Mouse (Mus musculus): ENCODE measurements at regions not wholly inside any gene's neighbourhood (a gene's known extent, or its start where the extent isn't known, plus 50 kb on each side); places are given as distances from the start of the nearest gene placed in this dataset.

DNA sequence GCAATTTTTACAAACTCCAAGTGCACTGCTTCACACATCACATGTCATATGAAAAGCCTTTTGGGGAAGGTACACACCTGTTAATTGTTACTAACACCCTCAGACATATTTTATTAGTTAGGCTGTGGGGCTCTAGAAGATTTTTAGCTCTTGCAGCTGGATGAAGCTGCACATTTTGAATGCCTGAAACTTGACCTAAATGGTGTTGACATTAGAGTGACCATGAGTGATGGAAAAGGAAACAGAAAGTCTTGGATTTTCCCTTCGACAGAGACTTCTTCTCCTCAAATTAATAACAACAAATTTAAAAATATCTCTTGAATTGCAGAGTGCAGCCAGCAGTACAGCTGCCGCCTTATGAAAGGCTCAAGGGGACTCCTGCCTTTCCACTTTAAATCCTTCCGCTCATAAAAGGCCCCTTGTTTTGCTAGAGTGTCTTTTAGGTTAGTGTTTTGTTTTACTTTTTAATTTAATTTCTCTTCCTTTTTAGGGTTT is 259.7 kb downstream of the Trim52 start:
- DNase-seq (ENCODE audit: low spot score in 2 of 2): no peak

DNA sequence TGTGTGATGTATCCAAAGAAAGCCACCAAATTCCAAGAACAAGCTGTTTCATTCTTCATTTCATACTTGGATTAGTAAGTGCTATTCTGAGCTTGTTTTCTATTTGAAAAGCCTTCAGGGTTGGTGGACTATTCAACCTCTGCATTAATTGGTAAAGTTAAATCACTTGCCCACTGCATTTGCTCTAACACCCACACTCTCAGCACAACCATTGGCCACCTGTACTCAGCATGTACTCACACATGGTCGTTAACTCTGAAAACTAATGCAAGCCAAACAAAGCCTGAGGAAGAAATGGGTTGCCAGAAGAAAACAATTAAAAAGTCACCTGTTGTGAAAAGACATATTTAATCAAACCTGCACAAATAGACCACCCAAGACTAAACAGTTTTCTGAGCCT is 267.5 kb downstream of the Trim52 start:
- no peak for DNase-seq (ENCODE audit: low spot score in 2 of 2)

DNA sequence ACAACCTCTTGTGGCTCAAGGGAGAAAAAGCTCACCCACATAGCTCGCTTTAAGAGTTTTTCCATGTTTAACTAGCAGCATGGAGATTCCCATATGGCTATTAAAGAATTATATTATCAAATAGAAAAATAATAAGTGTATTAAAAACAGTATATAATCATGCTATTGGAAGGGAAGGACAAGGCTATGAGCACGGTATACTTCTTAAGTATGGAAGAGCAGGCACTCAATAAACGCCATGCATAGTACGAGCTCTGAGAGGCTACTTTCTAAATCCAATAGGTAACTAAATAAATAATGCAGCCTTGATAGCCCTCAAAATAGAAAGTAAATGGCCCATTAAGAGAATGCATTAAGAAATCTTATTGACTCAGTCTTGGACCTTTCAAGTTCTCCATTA is 273.6 kb downstream of the Trim52 start:
- DNase-seq (ENCODE audit: low spot score in 2 of 2): no peak

DNA sequence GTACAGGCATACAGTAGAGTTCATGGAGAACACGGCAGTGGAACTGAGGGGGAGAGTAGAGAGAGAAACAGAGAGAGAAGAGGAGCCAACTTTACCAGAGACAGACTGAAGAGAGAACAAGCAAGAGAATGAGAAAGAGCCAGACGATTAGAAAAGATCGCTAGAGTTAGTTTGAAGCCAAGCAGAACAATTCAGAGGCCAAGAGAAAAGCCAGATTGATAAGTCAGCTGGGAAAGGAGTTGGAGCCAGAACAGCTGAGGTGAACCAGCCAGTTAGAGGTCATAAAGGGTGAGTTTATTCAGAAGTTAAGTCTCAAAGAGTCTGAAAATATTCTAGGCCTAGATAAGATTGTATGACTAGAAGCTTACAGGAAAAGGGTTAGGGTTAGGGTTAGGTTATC is 281.7 kb downstream of the Trim52 start:
- no peak for DNase-seq (ENCODE audit: low spot score in 2 of 2)

DNA sequence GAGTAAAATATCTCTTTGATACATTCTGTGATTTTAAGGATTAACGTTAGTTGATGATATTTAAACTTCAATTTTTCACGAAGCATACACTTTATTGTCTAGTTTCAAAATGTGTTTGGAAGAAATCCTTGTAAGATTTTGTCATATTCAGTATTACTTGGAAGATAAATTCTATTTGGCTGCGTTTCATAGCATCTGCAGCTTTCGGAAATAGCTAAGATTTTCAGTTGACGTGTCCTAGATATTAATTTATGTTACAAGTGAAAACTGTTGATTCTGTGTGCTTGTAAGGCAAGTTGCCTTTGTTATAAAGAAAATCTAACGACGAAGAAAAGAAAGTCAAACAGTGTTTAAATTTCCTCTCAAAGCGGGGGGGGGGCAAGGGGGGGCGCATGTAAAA is 284.5 kb downstream of the Trim52 start:
- DNase-seq (ENCODE audit: low spot score in 2 of 2): no peak

DNA sequence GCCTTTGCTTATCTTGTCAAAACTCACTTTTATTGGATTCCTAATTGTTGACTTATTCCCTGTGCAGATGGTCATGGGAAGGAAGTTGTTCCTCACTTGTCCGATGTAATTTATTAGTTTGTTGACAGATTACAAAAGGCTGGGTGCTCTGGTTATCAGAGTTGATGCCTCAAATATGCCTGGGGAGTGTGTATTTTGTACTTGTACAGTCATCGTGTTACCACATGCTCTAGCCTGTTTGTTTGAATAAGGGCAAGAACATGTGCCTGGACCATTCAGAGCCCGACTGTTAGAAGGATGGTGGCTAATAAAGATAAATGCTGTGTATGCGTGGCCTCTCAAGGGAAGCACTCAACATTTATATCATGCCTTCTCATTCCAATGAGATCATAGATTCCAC is 288.0 kb downstream of the Trim52 start:
- no peak for DNase-seq (ENCODE audit: low spot score in 2 of 2)

DNA sequence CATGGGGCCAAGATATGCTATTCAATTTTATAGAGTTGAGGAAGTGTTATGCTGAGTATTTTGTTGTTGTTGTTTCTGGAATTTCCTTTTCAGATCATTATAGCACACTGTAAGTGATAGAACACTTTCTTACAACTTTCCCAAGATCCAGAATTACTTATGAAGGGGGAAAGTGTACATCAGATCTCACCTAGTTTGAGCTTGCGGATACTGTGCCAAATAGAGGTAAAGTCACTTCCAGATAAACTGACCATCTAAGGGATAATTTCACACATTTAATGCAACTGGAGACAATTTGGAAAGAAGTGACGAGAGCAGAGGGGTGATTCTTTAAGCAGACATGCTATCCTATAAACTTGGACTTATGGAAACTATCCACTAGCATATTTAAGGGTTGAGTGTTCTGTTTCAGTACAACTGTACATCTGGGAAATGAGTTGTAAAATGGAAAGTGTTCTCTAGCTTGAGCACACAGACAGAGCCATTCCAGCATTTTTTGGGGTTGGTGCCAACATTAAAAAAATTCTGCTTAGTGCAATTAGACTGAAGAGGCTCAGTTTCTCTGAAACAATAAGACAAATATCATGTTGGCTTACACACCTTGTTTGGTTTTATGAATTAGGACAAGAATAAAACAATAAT is 307.0 kb downstream of the Trim52 start:
- DNase-seq (ENCODE audit: low spot score in 2 of 2): no peak

DNA sequence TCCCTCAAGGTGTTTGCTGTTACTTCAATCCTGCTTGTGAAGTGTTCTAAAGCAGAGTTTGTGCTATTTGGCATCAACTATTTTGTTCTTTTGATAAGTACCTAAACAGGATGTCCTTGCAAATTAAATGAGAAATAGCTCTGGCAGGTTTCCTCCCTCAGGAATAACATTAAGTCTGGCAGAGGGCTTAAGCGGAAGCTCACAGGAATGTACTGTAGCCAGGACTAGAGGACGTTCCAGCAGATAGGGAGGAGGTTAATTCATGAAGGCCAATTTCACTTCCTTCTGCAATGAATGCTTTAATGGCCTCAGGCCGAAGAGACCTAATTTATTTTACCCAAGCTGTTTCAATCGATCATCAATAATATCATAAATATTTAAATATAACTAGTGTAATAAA is 318.7 kb downstream of the Trim52 start:
- no peak for DNase-seq (ENCODE audit: low spot score in 2 of 2)

DNA sequence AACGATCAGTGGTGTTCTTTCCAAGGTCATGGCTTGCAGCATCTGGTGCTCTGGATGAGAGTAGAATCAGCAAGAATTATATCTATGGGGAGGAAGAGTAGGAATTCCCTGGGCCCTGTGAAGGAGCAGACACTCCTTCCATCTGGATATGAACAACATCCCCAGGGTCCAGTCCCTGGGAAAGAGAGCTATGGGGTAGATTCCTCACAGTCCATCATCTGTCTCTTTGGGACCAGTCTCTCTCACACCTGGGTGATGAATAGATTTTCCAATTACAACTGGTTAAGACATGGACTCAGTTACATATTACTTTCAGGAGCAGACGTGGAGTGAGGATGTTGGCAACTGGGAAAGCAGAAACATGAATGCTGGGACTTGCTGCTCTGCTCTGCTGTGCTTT is 322.6 kb downstream of the Trim52 start:
- no peak for DNase-seq (ENCODE audit: low spot score in 2 of 2)

DNA sequence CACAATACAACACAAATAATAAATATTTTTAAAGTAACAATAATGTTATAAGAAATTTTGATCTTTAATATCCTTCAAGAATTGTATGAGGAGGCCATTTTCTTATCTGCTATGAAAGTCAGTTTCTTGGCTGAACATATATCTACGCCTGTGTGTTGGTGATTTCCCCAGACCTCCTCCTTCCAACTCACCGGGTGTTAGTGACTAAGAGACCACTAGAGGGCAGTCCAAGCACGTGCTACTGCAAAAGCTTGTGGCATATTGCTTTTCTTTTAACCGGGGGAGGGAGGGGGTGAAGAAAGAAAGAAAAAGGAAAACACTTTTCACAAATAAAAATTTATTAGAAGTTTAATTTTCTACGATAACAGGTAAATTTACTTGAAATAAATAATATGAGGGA is 333.3 kb downstream of the Trim52 start:
- DNase-seq (ENCODE audit: low spot score in 2 of 2): peak; percentile 9 to 59

DNA sequence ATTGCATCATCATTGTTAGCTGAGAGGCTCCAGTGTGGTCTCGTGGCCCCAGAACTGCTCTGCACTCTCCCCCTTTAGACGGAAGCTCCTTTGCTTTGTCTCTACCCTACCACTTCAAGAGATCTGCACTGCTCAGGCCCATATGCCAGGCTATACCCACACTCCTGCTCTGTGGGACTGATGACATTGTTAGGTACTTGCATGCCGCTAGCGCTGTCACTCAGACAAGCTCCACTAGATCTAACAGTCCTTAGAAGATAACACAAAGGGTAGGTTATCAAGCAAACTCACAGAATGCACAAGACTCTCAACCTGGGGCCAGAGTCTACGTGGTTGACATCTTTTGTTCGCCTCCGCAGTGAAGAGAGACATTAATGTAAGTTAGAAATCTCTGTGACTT is 383.1 kb downstream of the Trim52 start:
- no peak for DNase-seq (ENCODE audit: low spot score in 2 of 2)

DNA sequence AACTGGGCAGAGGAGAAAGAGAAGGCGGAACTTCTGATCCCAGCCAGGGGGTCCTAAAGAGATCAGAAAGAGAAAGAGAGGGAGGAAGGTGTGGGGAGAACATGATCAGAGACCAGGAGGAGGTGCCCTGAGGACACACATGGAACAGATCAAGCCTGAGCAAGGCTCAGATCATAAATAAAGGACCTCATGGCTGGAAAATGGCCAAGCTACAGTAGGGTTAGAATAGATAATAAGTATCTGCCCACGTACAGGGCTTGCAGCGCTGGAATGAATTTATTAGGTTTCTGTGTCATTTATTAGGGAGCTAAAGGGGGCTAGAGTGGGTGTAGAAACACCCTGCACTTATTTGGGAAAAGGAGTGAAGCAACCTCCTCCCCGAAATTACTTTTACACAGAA is 385.4 kb downstream of the Trim52 start:
- DNase-seq (ENCODE audit: low spot score in 2 of 2): no peak

DNA sequence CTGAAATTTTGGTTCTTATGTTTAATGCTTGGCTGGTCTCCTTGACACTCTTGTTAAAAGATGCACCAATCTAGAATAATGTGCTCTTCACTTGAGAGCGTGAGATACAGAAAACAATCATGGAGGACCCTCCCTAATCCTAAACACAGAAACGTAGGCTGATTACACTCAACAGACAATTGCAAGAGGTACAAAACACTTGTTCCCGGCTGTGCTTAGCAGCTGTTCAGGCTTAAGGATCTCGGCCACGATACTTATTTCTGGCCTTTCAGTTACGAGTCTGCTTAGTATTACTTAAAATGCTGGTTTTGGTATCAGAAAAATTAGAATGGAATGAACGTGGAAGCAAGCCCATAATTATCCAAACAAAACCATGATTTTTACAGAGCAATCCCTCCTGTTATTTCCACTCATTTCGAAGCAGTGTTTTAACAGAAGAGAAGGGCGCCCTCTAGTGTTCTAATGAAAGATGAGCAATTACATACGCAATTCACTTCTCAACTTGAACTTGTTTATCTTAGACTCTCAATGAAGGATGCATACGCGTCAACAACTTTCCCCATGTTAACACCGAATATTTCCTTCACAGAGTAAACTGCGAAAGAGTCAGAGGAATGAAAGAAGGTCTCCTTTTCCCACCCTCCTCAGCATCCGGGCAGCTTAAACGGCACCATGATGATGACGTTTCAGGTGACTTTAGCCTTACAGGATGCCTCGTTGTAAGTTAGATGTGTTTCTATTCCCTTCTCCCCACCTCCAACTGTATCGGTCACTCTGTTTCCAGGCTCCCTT is 394.5 kb downstream of the Trim52 start:
- DNase-seq (ENCODE audit: low spot score in 2 of 2): peak in 1 of 2 experiments; percentile 16

DNA sequence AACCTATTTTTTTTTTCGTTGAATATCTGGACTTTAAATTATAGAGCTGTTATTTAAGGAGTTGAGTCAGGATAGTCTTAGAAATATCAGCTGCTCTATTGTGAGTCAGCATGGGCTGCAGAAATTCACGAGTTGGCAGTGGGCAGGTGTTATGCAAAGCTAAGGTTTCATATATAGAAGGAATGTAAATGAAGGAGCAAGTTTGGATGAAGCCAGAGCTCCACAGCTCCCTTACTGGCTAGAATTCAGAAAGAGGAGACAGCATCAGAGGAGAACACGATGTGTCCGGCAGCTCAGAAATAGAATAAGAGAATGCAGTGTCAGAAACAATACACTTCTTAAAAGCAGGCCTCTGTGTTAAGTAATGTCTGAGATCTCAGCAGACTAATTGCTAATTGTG is 400.9 kb downstream of the Trim52 start:
- DNase-seq (ENCODE audit: low spot score in 2 of 2): peak; percentile 59 to 84

DNA sequence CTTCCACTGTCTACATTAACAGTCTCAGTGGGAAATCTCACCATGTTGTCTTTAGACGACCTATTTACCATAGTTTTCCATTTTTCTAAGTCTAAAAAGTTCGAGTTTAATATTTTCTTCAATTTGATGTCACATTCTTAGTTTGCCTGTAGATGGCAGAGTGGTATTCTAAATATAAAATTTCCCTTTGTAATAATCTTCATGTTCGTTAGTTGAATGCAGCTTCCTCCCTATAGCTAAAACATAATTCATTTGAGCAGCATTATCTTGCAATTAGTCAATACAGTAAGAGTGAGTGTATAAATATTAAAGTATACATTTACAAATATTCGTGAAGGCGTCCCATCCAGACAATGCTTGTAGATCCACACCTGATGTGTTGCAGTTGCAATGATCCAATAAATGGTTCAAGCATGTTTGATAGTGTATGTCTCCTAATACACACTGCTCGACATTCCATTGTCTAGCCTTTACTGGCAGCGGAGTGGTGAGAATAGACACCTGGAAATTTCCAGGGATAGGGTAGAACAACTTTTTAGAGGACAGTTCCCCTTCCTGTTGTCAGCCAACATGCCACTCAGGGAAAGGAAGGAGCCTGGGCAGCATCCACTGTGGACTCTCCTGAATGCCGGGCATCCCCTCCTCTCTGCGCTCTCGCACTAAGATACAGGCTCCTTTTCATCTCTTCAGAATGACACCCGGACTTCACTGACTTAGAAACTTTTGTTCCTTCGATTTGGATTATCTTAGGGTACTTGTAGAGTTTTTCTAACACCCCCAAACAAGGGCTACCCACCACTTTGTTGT is 412.8 kb downstream of the Trim52 start:
- no peak for DNase-seq (ENCODE audit: low spot score in 2 of 2)

DNA sequence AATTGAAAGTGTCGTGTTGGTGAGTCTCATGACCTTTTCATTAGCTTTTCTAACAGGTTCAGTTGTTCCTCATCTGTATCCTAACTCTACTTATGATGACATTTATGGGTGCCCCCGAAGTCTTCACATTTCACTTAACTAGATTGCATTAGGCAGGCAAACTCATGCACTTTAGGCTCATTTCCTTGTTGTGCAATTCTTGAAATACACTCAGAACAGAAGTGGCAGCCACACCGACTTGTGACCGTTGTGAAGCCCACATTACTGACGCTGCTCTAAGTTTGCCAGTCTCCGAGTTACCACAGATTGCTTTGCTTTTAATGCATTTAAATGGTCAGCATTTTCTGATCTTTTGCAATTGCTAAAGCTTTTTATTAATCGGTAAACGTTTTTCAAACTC is 414.8 kb downstream of the Trim52 start:
- no peak for DNase-seq (ENCODE audit: low spot score in 2 of 2)

DNA sequence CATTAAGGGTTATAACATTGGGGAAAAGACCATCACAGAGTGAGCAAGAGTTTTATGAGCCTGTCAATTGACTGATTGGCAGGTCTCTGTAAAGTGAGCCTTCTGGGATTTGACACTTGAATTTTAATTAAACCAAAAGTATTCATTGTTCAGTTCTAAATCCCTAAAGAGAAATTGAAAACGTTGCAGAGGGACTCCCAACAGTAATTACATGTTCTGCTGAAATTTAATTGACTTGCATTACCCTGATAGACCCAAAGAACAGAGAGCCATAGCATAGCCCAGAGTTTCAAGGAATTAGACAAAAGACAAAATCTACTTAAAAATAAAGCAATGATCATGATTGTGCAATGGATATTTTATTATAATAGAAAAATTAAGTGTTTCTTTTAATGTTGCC is 444.2 kb downstream of the Trim52 start:
- no peak for DNase-seq (ENCODE audit: low spot score in 2 of 2)

DNA sequence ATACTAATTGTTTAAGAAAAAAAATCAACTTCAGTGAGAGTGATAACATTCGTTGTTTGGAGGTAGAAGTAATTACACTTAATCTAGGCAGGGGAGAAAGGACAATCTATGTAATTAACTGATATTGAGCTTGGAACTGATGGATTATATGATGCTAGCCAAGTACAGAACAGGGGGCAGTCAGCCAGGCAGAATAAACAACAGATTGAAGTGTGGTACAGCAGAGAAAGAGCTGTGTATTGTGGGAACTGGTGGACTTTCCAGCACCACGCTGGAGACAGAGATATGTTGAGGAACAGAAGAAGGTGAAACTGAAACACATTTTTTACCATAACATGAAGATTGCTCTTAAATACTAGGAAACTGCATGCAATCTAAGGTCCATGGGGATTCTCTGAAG is 473.3 kb downstream of the Trim52 start:
- no peak for DNase-seq (ENCODE audit: low spot score in 2 of 2)

DNA sequence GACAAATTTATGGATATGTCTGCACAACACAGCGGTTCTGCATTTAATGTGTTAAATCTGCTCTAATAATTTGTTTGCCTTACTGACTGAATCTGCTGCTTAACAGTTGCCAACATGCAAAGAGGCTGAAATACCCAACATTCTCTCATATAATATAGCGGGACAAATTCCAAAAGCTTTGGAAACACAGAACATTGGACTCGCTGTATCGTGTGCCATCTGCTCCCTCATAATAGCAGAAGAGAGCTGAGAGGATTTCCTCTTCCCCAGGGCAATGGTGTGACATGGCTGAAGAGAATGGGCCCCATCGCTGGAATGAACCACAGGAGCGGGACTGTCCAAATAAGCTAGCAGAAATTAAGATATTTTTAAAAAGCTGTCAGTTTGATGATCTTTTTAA is 475.9 kb downstream of the Trim52 start:
- no peak for DNase-seq (ENCODE audit: low spot score in 2 of 2)

DNA sequence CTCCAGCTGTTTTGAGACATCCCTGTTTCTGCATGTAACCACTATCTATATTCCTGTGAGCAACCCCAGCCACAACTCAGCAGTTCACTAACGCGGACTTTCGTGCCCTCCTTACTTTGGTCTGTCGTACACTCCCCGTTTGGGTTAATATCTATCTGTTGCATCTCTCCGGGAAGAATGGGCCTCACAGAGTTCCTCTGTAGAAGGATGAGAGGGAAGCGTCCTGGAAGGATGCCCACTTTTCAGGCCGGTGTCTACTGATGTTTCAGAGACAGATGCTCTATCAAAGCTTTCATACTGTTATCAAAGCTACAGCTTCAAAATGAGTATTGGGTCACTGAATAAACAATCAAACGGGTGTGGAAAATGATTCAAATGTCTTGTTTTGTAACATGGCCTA is 487.4 kb downstream of the Trim52 start:
- DNase-seq (ENCODE audit: low spot score in 2 of 2): no peak

DNA sequence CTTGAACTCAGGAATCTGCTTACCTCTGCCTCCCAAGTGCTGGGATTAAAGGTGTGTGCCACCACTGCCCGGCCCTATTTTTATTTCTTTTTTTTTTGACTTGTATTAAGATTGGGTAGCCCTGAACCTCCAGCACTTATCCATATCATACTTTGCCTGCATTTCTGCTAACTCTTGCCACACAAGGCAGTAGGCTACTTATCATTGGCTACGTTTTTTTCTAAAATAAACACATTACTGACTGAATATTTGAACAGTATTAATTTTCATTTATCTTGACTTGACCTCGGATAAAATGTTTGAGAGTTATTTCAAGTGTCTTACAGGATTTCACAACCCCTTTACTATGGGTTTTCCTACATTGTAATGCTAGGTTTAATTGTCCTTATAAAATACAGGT is 488.0 kb downstream of the Trim52 start:
- no peak for DNase-seq (ENCODE audit: low spot score in 2 of 2)

DNA sequence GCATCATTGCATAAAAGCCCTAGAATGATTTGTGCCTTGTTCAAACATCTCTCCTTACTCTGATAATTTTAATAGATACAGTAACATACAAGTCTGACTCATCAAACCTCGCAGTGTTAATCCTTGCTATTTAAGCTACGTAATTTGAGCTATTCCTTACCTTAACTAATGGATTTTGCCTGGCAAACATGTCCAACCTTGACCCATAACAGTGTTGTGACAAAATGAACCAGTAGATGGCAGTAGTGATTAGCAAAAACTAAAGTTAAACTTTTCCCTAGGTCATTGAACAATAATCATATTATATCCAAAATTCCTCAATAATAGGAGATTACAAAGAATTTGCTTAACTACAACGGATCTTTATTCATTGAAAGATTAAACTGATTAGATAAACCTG is 501.0 kb downstream of the Trim52 start:
- no peak for DNase-seq (ENCODE audit: low spot score in 2 of 2)

Measured in right cerebral cortex, postnatal 36 days (tissue).